Mouse (Mus musculus): Measurements from ENCODE around the gene Hipk4.

Gene Hipk4

DNA sequence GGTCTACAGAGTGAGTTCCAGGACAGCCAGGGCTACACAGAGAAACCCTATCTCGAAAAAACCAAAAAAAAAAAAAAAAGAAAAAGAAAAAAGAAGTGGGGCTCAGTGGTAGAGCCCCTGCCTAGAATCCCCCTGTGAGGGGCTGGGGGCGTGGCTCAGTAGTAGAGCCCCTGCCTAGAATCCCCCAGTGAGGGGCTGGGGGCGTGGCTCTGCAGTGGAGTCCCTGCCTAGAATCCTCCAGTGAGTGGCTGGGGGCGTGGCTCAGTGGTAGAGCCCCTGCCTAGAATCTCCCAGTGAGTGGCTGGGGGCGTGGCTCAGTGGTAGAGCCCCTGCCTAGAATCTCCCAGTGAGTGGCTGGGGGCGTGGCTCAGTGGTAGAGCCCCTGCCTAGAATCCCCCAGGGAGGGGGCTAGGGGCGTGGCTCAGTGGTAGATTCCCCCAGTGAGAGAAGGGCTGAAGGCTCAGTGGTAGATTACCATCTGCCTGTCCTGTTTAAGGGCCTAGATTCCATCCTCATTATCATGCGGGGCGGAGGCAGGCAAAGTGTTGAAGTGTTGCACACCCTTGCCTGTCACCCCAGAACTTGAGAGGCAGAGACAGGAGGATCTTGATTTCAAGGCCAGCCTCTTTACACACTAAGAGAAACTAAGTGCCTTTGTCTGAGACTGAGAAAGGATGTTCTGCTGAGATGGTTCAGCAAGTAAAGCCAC, 28.3 kb upstream of the Hipk4 start:
- peak; percentile 82 for DNase-seq (ENCODE audit: low read depth, low spot score)

DNA sequence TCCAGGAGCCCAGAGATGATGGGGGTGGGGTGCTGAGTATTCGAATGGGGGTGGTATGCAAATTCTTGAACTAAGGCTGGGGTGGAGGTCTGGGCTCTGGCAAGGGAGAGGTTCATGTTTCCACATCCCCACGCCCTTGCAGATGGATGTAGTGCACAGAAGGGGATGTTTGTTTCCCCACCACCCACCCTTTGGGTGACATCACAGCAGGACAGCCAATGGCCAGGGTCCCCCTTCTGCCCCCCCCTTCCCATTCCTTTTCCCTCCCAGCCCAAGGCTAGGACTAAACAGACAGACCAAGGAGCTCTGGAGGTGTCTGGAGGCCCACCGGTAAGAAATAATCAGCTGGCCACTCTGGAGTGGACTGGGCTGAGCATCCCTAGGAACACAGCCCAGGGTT, 24.0 kb upstream of the Hipk4 start, which contains the start of gene Prx:
Gene Prx (plus strand): TSS at position 289 of the 400 bp plus-strand sequence.
- DNase-seq (ENCODE audit: low read depth, low spot score), result no peak

DNA sequence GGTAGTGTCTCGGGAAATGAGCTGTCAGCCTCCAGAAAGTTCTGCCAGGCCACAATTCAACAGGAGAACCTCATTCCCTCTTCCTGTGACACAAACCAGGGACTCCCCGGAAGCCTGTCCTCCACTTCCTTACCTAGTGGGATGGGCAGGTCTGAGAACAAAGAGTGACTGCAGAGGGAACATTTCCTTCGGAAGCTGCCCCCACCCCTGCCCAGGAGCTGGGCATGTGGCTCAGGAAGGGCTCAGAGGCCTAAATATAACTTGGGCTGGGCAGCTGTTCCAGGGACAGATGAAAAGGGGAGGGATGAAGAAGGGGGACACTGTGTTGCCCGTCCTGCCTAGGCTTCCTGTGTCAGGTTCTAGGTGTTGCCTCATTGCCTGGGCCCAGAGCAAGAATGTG, 21.4 kb upstream of the Hipk4 start:
- DNase-seq (ENCODE audit: low read depth, low spot score), result no peak

DNA sequence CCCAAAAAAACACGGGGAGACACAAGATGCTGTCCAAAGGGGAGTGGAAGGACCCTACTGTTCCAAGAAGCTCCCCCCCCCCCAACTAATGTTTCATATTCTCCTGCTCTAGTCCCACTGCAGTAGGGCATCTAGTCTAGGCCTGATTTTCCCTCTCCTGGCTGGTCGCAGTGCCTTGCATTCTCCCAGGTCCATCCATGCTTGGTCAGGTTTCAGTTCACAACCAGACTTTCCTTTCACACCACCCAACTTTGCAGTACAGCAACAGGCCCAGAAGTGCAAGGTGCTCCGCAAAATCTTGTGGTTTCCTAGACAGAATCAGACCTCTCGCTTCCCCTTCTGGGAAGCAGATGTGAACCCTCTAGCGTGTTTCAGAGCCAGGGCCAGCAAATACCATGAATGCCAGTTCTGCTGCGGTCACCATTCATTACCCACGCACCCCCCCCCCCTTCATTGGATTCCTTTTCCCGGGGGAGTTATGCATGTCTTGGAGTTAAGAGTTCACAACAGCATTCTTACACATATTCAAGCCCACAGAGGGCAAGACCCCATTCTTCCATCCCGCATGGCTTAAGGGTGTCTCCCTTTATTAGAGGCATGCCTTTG, 16.2 kb upstream of the Hipk4 start:
- DNase-seq (ENCODE audit: low read depth, low spot score), result no peak

DNA sequence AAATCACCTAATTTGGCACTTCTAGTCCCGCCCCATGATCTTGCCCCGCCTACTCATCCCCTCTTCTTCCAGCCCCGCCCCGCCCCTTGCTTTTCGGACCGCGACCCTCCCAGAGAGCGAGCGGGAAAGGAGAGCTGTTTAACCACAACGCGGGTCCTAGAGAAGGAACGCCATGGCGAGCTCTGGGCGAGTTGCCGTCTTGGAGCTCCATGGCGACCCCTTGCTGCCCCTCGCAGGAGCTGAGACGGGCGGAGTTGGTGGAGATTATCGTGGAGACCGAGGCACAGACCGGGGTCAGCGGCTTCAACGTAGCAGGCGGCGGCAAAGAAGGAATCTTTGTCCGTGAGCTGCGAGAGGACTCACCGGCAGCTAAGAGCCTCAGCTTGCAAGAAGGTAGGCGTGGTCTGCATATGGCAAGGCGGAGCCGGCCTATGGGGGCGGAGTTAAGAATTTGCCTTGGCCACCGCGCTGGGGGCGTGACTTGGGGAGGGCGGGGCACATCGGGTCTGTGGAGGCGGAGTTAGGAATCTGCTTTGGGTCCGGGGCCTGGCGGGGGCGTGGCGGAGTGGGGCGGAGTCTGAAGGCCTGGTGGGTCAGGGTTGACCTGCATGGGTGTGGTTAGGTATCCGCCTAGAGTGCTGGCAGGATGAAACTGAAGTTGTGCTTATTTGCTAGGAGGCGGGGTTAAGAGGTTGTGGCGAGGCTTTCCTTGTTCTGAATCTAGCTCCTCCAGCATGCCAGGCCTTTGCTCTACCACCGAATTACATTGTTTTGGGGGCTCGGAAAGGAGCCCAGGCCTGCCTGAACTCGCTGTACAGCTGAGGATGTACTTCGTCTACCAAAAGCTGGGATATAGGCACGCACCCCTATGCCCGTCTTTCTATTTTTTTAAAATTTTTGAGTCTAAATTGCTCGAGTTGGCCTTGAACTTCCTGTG, 15.1 kb upstream of the Hipk4 start:
- peak; percentile 99 for DNase-seq (ENCODE audit: low read depth, low spot score)

DNA sequence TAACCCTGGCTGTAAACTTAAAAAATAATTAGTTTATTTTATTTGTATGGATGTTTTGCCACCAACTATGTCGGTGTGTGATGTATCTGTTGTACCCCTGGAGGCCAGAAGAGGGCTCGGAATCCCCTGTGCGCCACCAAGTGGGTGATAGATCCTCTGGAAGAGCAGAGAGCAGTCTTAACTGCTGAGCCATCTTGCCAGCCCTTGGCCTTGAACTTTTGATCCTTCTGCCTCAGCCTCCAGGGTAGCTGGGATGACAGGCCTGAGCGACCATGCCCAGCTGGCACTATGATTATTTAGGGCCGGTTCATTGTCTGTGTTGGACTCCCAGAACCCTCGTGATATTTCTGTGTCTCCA, 14.4 kb upstream of the Hipk4 start:
- DNase-seq (ENCODE audit: low read depth, low spot score), result peak; percentile 86

DNA sequence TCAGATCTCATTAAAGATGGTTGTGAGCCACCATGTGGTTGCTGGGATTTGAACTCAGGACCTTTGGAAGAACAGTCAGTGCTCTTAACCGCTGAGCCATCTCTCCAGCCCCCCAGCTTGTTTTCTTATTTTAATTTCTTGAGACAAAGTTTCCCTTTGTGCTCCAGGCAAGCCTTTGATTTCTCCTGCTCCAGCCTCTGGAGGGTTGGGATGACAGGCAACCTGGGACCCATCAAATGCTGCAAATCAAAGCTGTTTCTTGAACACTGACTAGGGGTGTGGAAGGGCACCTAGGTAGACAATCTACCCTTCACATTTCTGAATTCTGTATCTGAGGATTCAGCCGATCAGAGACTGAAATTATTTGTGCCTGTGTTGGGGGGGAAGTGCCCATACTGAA, 12.3 kb upstream of the Hipk4 start:
- peak; percentile 65 for DNase-seq (ENCODE audit: low read depth, low spot score)

DNA sequence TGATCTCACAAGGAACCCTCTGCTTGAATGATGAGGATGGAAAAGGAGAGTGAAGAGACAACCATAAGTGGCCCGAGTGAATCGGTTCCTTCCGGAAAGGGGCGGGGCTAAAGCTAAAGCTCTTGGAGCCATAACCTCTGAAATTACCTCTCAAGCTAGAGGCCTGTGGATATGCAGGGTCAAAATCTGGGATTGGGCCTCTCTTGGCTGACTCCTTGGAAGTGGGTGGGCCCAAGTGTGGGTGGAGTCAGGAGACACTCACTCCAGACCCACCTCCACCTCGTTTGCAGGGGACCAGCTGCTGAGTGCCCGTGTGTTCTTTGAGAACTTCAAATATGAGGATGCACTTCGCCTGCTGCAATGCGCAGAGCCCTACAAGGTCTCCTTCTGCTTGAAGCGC, 8.1 kb upstream of the Hipk4 start:
- peak; percentile 70 for DNase-seq (ENCODE audit: low read depth, low spot score)

DNA sequence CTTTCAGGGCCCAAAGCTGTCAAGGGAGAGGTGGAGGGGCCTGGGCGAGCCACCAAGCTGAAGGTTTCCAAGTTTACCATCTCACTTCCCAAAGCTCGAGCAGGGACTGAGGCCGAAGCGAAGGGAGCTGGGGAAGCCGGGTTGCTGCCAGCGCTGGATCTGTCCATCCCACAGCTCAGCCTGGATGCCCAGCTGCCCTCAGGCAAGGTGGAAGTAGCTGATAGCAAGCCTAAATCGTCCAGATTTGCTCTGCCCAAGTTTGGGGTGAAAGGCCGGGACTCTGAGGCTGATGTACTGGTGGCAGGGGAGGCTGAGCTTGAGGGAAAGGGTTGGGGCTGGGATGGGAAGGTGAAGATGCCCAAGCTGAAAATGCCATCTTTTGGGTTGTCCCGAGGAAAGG, 4.8 kb upstream of the Hipk4 start:
- no peak for DNase-seq (ENCODE audit: low read depth, low spot score)

DNA sequence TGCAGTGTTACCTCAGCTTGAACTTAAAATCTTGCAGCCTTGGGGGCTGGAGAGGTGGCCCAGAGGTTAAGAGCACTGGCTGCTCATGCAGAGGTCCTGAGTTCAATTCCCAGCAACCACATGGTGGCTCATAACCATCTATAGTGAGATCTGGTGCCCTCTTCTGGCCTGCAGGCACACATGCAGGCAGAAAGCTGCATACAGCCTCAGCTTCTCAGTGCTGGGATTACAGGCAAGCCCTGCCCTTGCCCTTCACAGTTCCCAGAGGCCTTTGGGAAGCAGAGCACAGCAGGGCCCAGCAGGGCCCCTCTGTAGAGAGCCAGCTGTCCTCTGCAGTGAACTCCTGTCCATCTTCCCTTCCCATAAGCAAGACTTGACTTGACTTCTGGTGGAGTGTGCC, 3.0 kb upstream of the Hipk4 start:
- DNase-seq (ENCODE audit: low read depth, low spot score), result peak; percentile 77

DNA sequence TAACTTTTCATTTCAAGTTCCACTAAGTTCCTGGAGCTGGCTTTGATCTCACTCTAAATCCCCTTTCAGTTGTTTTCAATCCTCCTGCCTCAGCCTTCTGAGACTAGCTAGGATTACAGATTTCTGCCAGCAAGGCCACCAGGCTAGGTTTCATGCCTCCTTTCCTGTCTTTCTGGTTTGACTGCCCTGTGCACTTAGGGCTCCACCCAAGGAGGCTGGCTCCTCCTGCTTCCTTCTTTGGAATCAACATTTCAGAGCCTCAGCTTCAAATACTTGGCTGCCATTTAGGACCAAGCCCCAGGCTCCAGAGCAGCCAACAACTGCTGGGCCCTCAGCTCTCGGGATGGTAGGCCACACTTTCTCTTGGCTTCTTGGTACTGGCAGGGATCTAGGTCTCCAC, 2.5 kb upstream of the Hipk4 start:
- DNase-seq (ENCODE audit: low read depth, low spot score), result peak; percentile 58

DNA sequence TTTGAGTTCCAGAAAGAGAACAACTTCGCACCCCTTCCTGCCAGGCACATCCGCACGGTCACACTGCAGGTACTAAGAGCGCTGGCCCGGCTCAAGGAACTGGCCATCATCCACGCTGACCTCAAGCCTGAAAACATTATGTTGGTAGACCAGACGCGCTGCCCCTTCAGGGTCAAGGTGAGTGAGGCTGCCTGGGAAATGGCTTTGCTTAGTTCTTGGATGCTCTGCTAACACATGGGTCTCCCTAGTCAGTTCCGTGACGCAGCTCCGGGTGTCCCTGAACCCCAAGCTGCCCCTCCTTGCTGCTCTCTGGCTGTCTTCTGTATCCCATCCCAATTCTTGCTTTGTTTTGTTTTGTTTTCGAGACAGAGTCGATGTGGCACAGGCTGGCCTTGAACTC, 738 bp downstream of the Hipk4 start:
- no peak for DNase-seq (ENCODE audit: low read depth, low spot score)

DNA sequence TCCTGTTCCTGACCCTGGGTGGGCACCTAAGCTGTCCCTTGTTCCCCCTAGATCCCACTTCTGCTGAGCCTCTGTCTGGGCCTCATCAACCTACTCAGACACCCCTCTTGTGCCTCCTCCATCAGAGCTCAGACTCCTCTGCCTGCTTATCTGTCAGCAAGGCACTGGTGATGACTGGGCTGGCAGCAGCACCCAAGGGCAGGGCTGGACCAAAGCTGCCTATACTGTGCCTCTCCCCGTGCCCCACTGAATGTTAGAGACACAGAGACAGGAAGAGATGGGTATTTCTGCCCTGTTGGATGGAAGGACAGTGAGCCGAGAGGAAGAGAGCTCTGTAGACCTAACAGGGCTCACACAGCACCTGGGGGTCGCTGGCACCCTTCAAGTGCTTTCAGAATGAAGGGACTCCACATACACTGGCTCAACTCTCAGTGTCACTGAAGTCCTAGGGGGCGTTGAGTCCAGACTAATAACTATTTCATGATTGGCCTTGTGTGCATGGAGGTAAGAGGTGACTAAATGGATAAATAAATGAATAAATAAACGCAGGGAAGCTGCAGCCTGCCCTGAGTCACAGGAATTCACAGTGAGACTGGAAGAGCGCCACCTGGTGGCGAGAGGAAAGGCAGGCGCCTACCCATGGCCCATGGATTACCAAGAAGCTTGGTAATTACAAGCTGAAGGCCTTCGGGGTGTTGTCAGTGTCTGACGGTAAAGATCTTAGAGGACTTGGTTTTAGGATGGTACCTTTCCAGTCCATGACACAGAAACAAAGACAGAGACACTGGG, 3.2 kb downstream of the Hipk4 start:
- DNase-seq (ENCODE audit: low read depth, low spot score), result peak; percentile 88

DNA sequence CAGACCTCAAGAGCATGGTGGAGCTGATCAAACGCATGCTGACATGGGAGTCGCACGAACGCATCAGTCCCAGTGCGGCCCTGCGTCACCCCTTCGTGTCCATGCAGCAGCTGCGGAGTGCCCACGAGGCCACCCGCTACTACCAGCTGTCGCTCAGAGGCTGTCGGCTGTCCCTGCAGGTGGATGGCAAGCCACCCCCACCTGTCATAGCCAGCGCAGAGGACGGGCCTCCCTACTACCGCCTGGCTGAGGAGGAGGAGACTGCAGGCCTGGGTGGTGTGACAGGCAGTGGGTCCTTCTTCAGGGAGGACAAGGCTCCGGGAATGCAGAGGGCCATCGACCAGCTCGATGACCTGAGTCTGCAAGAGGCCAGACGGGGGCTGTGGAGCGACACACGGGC, 6.0 kb downstream of the Hipk4 start:
- no peak for DNase-seq (ENCODE audit: low read depth, low spot score)

DNA sequence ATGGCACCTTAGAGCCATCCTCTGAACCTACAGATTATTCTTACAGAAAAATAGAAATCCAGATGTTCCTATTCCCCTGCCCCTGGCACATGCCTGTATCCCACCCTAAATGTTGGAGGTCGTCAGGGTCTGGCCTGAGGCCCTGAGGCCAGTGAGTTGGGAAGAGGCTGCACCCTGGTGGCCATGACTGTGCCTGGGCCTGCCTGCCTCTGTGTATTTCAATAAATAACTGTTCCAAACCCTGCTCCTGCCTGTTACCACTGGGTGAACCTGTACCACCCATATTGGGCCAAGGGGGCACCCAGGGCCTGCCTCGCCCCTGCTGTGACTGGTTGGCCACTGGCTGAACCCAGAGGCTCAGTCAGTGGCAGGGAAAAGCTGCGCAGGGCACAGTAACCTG, 7.9 kb downstream of the Hipk4 start:
- DNase-seq (ENCODE audit: low read depth, low spot score), result no peak

DNA sequence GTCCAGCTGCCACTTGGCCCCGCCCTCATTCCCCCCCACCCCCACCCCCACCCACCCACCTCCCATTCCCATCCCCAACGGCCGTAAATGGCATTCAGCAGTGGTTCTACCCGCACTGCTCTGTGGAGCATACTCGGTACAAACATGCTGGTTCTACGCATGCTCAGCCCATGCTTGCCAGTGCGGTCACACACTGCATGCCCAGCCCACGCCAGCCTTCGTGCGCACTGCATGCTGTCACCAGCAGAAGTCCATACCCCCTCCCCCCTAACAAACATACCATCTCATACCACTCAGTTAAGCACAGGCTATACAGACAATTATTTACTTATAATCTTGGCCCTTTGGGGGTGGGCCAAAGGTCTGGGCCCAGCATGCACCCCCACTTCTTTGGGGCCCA, 8.6 kb downstream of the Hipk4 start:
- DNase-seq (ENCODE audit: low read depth, low spot score), result no peak

DNA sequence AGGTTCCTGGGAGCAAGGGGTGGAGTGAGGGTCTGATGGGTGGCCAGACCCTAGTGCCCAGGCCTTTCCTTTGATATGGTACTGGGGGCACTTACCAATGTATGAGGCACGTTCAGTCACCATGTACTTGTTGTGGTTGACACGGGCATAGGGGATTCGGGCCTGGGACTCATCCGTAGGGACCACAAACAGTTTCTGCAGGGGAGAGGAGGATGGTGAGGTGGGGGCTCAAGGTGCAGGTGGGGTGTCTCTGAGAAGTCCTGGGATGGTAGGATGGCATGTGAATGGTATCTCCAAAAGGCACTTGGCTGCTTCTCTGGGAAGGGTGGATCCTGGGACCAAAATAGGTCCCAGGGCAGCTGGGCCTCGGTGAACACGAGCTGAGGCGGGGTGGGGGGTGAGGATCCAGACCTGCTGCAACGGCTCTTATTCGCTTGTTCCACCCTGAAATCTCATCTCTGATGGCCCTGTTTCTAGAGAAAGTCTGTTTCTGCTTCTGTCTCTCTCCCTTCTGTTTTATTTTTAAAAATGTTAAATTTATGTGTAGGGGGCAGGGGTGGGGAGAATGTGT, 9.5 kb downstream of the Hipk4 start:
- no peak for DNase-seq (ENCODE audit: low read depth, low spot score)

DNA sequence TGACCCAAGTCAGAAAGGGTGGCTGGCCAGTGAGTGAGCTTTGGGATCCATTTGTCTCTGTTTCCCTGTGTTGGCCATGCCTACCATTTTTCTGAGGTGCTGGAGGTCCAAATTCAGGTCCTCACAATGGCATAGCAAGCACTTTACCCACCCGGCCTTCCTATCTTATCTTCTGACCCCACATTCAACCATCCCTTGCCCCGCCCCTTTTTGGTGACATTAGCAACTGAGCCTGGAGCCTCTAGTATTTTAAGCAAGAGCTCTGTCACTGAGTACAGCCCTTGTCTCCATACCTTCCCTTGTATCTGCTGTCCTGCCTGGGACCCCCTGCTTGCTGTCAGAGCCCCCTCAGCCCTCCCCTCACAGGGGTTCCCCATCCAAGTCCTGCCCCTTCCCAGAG, 12.3 kb downstream of the Hipk4 start:
- DNase-seq (ENCODE audit: low read depth, low spot score), result no peak

DNA sequence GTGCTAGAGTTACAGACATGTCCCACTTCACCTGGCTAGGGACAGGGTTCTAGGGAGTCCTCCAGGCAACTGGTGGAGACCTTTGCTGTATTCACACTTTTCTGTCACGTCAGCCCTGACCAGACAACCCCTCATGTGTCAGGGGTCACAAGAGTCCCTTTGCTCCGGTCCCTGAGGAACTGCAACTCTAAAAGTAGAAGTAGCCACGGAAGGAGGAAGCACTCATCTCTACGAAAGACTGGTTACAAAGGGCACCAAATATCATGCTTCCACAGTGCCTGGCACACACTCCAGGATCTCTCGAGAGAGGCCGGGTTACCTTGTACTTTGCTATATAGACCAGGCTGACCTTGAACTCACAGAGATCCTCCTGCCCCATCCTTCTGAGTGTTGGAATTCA, 13.6 kb downstream of the Hipk4 start:
- no peak for DNase-seq (ENCODE audit: low read depth, low spot score)

DNA sequence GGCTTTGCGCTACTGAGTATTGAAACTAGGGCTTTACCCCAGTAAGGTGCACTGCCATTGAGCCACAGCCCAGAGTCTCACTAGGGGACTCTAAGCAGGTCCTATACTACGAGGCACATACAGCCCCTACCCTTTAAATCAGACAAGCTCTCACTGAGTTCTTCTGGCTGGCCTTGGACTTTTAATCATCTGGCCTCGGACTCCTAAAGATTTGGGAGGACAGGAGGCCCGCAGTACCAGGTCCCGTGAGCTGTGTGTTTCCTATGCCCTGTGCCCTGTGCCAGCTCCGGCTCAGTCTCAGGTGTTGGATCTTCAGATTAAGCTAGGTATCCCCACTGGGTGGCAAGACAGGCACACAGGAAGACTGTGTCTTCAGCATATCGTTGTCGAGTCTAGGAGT, 14.9 kb downstream of the Hipk4 start:
- DNase-seq (ENCODE audit: low read depth, low spot score), result no peak

DNA sequence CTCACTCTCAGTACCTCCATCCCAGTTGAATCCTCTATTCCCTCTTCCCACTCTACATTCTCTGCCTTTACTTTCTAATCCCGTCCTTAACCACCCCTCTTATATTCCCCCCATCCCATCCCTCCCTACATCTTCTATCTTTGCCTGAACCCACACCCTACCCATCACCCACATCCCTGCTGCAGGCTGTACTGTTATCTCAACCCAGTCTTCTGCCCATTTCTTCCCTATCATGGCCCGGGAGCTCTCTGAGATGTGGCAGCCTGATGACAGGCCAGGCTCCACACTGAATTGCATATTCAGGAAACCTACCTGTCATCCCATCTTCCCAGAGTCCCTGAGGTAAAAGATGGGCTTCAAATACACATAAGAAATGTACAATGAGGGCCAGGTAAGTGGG, 15.7 kb downstream of the Hipk4 start:
- no peak for DNase-seq (ENCODE audit: low read depth, low spot score)

DNA sequence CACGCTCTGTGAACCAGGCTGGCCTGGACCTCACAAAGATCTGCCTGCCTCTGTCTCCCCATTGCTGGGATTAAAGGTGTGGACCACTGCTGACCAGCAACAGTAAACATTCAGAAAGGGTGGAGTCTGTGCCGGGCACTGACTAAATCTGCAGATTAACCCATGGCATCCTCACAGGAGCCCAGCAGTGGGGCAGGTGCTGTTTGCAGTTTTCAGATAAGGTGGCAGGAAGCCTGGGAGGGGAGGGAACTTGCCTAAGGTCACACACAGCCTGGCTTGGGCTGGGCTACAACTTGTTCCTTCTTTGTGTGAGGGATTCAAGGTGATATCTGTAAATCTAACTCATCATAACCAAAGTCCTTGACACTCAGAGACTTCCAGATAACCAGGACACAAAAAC, 17.5 kb downstream of the Hipk4 start:
- DNase-seq (ENCODE audit: low read depth, low spot score), result no peak

Data from ZHBTc4 (cell line).